Mouse (Mus musculus) frontal cortex, postnatal 10 days (tissue): ENCODE data around the gene Krt26.

ENCODE experiments used
- DNase-seq, 2 experiments: peaks; one replicate each; pipeline ENCODE4 v3.0.0; 2022; ENCODE audit warnings: low spot score in 2 of 2, mixed read lengths in 1 of 2

The Krt26 gene

DNA sequence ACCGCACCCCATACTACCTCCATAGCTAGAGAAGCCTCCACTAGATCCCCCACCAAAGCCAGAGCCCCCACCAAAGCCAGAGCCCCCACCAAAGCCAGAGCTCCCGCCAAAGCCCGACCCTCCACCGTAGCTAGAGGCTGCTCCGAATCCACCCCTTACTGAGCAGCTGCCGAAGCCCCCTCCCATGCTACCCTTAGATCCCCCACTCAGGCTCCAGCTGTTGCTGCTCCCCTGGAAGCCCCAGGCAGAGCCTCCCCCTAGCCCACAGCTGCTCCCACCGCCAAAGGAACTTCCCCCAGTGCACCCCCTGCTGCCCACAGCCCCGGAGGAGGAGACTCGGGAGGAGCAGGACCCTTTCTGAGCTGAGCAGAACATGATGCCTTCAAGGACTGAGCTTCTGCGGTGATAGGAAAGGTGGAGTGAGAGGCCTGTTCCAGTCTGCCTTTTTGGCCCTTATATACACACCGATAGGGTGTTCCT, 52.9 kb downstream of the Krt26 start, which contains the start of gene Krt24:
TSS of gene Krt24 (minus strand) at position 430 of the 480 bp plus-strand sequence.
- DNase-seq: no peak

DNA sequence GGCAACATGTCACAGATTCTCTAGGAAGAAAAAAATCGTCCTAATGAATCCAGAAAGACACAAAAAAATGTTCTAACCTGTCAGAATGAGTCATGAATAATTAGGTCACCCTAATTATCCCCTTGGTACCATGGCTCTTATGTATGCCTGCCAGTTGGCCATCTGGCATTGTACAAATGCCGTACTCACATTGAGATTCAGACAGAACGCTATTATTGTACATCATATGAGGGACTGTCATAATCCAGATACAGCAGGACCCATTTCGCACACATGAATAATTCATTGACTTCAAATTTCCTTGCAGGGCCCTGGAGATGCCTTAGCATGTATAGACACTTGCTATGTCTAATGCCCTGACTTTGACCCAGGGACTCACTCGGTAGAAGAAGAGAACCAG, 53.8 kb downstream of the Krt26 start:
- DNase-seq: no peak

DNA sequence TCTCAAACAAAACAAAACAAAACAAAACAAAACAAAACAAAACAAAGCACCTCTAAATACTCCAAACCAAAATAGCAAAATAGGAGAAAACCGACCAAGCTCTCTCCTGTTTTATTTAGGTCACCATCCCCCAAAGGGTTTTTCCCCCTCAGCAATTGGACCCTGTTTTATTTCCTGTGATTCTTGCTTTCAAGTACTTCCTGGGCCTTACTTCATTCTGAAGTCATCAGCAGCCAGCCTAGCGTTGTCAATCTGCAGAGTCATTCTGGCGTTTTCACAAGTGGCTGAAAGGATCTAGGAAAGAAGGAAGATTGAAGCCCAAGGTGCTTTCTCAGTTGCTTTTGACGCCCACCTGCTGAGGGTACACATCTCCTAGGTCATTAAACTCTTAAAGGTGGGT, 54.4 kb downstream of the Krt26 start:
- DNase-seq: no peak

DNA sequence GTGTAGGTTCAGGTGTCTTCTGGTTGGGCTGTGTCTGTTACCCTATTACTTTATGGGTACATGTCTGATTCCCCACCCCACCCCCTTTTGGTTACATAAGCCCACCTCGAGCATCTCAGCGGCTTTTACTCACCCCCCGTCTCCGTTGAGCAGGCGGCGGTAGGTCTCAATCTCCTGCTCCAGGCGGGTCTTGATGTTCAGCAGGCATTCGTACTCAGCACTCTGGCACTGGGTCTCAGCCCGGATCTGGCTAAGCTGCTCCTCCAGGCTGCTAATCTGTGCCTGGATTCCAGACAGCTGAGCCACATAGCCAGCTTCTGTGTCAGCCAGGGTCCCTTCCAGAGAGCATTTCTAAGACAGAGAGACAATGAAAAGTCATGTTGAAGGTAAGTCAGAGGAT, 56.6 kb downstream of the Krt26 start:
- DNase-seq: no peak

DNA sequence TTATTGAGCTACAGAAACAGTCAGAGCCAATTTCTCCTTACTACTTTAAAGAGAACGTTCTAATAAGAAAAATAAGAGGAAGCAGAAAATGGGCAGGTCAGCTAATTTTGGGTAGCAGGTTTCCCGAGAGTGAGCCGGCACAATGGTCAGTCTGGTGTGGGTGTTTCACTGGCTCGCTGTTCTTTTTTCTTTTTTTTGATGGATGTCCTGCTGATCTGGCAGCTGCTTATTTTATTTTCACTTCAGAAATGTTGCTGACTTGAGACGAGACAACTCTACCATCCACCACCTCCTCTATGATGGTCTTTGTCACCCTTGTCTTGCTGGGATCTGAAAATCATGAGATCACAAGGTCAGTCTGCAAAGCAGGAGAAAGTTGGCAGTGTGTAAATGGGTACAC, 57.8 kb downstream of the Krt26 start:
- no peak for DNase-seq
